In genomic region chr14:55826551-55827340, GRCm38 (mm10) we compare ENCODE assay signal across 8 mouse cellular contexts. TPM values are rescaled to one million over a fixed set of nuclear protein-coding genes. Genes with fewer than 3 reads are reported as not detected.
DNase-seq lines count a peak whose midpoint lies in the region; ATAC-seq lines count a peak whose summit lies in the region.

No protein-coding gene starts in this region.

- H3K27me3 ChIP-seq in hindbrain, embryonic 13.5 days: peaks cover 39% of the 10 kb centered on the region
- H3K27me3 ChIP-seq in midbrain, embryonic 13.5 days: peaks cover 25% of the 10 kb centered on the region

- peak overlapping the region; percentile 92 for H3K4me2 ChIP-seq in hindbrain, embryonic 13.5 days
- H3K4me2 ChIP-seq in midbrain, embryonic 13.5 days (replicated peaks): peak overlapping the region; percentile 87

- WGBS in hindbrain, embryonic 13.5 days: 9% methylated on average over 41 of the region's 41 CpGs
- 9% methylated on average over 41 of the region's 41 CpGs for WGBS in midbrain, embryonic 13.5 days

- no peak overlapping the region for H3K27ac ChIP-seq in hindbrain, embryonic 13.5 days
- H3K27ac ChIP-seq in midbrain, embryonic 13.5 days: no peak overlapping the region

- no peak for ATAC-seq in hindbrain, embryonic 13.5 days (ENCODE audit: low FRiP score)
- ATAC-seq in midbrain, embryonic 13.5 days: no peak

- peak overlapping the region; percentile 76 for H3K9ac ChIP-seq in hindbrain, embryonic 13.5 days
- H3K9ac ChIP-seq in midbrain, embryonic 13.5 days (replicated peaks): peak overlapping the region; percentile 54

- DNase-seq in adrenal gland, adult 18-20 months (ENCODE audit: low spot score in 2 of 2): peak; percentile 3 to 23
- no peak for DNase-seq in adrenal gland, postnatal 25 days
- peak; percentile 2 for DNase-seq in thymus, postnatal 14 days
- no peak for DNase-seq in thymus, postnatal 0 days (ENCODE audit: low spot score)
- DNase-seq in left cerebral cortex, postnatal 36 days (ENCODE audit: low spot score in 2 of 2): no peak
- no peak for DNase-seq in layer of hippocampus, adult 18-20 months (ENCODE audit: low spot score in 2 of 2)

- H3K9me3 ChIP-seq in hindbrain, embryonic 13.5 days: no peaks in the 10 kb centered on the region
- H3K9me3 ChIP-seq in midbrain, embryonic 13.5 days: no peaks in the 10 kb centered on the region

- H3K36me3 ChIP-seq in hindbrain, embryonic 13.5 days: peaks cover 4% of the 10 kb centered on the region; the same call in 1 of the 2 replicates
- no peaks in the 10 kb centered on the region for H3K36me3 ChIP-seq in midbrain, embryonic 13.5 days

- intact Hi-C loops in left cerebral cortex, postnatal 36 days (cut with DNase I): no loop called here

- H3K4me1 ChIP-seq in hindbrain, embryonic 13.5 days (replicated peaks): peaks cover 44% of the 10 kb centered on the region
- peaks cover 45% of the 10 kb centered on the region for H3K4me1 ChIP-seq in midbrain, embryonic 13.5 days (replicated peaks)

- peak overlapping the region; percentile 49 for H3K4me3 ChIP-seq in hindbrain, embryonic 13.5 days
- peak overlapping the region; percentile 65 for H3K4me3 ChIP-seq in midbrain, embryonic 13.5 days (replicated peaks)

RNA-seq across cellular contexts. Expression of gene Nfatc4, which starts 3.8 kb away (rescaled TPM):
- 10 to 100 TPM; 17.4 to 21.4 TPM for total RNA-seq in adrenal gland, adult 18-20 months (2021)
- 19.9 and 30.5 TPM in 2 replicates for total RNA-seq in adrenal gland, postnatal 25 days (2021)
- 1.7 and 2.2 TPM in 2 replicates for polyA plus RNA-seq in thymus, postnatal 0 days (2015; fragmentation: Nextera tagmentation; extraction: Ambion mirVana)
- 10.8 and 12.0 TPM in 2 replicates for polyA plus RNA-seq in hindbrain, embryonic 13.5 days (2015; fragmentation: Nextera tagmentation; extraction: Ambion mirVana)
- polyA plus RNA-seq in midbrain, embryonic 13.5 days (2015; fragmentation: Nextera tagmentation; extraction: Ambion mirVana): 7.9 and 8.8 TPM in 2 replicates
- 1 to 10 TPM; 1.8 TPM for total RNA-seq in left cerebral cortex, postnatal 36 days (2021)
- 1 to 10 TPM; 1.4 to 2.3 TPM for total RNA-seq in layer of hippocampus, adult 18-20 months (2021)

RNA-seq across cellular contexts. Expression of gene Nynrin, which starts 27.1 kb away (rescaled TPM):
- total RNA-seq in adrenal gland, adult 18-20 months (2021): 1 to 10 TPM; 8.2 to 9.0 TPM
- total RNA-seq in adrenal gland, postnatal 25 days (2021): 10.7 and 13.5 TPM in 2 replicates
- 1.7 and 2.4 TPM in 2 replicates for polyA plus RNA-seq in thymus, postnatal 0 days (2015; fragmentation: Nextera tagmentation; extraction: Ambion mirVana)
- polyA plus RNA-seq in hindbrain, embryonic 13.5 days (2015; fragmentation: Nextera tagmentation; extraction: Ambion mirVana): 11.7 and 11.9 TPM in 2 replicates
- polyA plus RNA-seq in midbrain, embryonic 13.5 days (2015; fragmentation: Nextera tagmentation; extraction: Ambion mirVana): 13.4 and 13.5 TPM in 2 replicates
- total RNA-seq in left cerebral cortex, postnatal 36 days (2021): 1 to 10 TPM; 7.9 to 9.5 TPM
- total RNA-seq in layer of hippocampus, adult 18-20 months (2021): 1 to 10 TPM; 7.0 to 8.0 TPM

RNA-seq across cellular contexts. Expression of gene Ripk3, which starts 38.1 kb away (rescaled TPM):
- 1 to 10 TPM; 3.6 to 4.5 TPM for total RNA-seq in adrenal gland, adult 18-20 months (2021)
- total RNA-seq in adrenal gland, postnatal 25 days (2021): 2.9 and 3.6 TPM in 2 replicates
- 70.3 and 76.2 TPM in 2 replicates for polyA plus RNA-seq in thymus, postnatal 0 days (2015; fragmentation: Nextera tagmentation; extraction: Ambion mirVana)
- polyA plus RNA-seq in hindbrain, embryonic 13.5 days (2015; fragmentation: Nextera tagmentation; extraction: Ambion mirVana): 2.6 and 3.7 TPM in 2 replicates
- polyA plus RNA-seq in midbrain, embryonic 13.5 days (2015; fragmentation: Nextera tagmentation; extraction: Ambion mirVana): 2.3 and 2.4 TPM in 2 replicates
- total RNA-seq in left cerebral cortex, postnatal 36 days (2021): under 1 TPM in 1 of 2 experiments, not detected in 1; 0.89 TPM
- 1 to 10 TPM in 1 of 2 experiments, under 1 TPM in 1; 0.52 to 1.1 TPM for total RNA-seq in layer of hippocampus, adult 18-20 months (2021)

RNA-seq across cellular contexts. Expression of gene Adcy4, which starts 42.9 kb away (rescaled TPM):
- 10 to 100 TPM in 1 of 2 experiments, 1 to 10 TPM in 1; 8.3 to 17.1 TPM for total RNA-seq in adrenal gland, adult 18-20 months (2021)
- total RNA-seq in adrenal gland, postnatal 25 days (2021): 8.0 and 10.2 TPM in 2 replicates
- polyA plus RNA-seq in thymus, postnatal 0 days (2015; fragmentation: Nextera tagmentation; extraction: Ambion mirVana): 2.2 and 2.7 TPM in 2 replicates
- 5.3 and 6.0 TPM in 2 replicates for polyA plus RNA-seq in hindbrain, embryonic 13.5 days (2015; fragmentation: Nextera tagmentation; extraction: Ambion mirVana)
- 4.1 and 4.2 TPM in 2 replicates for polyA plus RNA-seq in midbrain, embryonic 13.5 days (2015; fragmentation: Nextera tagmentation; extraction: Ambion mirVana)
- total RNA-seq in left cerebral cortex, postnatal 36 days (2021): 1 to 10 TPM; 3.8 to 8.0 TPM
- 1 to 10 TPM; 3.1 to 4.4 TPM for total RNA-seq in layer of hippocampus, adult 18-20 months (2021)

RNA-seq across cellular contexts. Expression of gene Cbln3, which starts 57.4 kb away (rescaled TPM):
- total RNA-seq in adrenal gland, adult 18-20 months (2021): not detected
- total RNA-seq in adrenal gland, postnatal 25 days (2021): 0.15 and 0.24 TPM in 2 replicates
- 0.05 and 0.12 TPM in 2 replicates for polyA plus RNA-seq in thymus, postnatal 0 days (2015; fragmentation: Nextera tagmentation; extraction: Ambion mirVana)
- 0.14 and 0.27 TPM in 2 replicates for polyA plus RNA-seq in hindbrain, embryonic 13.5 days (2015; fragmentation: Nextera tagmentation; extraction: Ambion mirVana)
- polyA plus RNA-seq in midbrain, embryonic 13.5 days (2015; fragmentation: Nextera tagmentation; extraction: Ambion mirVana): 0.23 and 0.26 TPM in 2 replicates
- under 1 TPM; 0.29 to 0.49 TPM for total RNA-seq in left cerebral cortex, postnatal 36 days (2021)
- total RNA-seq in layer of hippocampus, adult 18-20 months (2021): under 1 TPM; 0.15 to 0.64 TPM

Comparison
In these comparisons a context has a peak if more than half of its experiments do, and no peak if none do; other contexts are left out.
1. DNase-seq: peak in adrenal gland, adult 18-20 months (2 of 2) and thymus, postnatal 14 days (single experiment); none in adrenal gland, postnatal 25 days (single experiment), thymus, postnatal 0 days (single experiment), left cerebral cortex, postnatal 36 days (0 of 2) and layer of hippocampus, adult 18-20 months (0 of 2).